Mouse (Mus musculus) megakaryocyte-erythroid progenitor cell, adult 5-6 weeks (primary cell): ENCODE measurements at regions not wholly inside any gene's neighbourhood (a gene's known extent, or its start where the extent isn't known, plus 50 kb on each side); places are given as distances from the start of the nearest gene placed in this dataset.

Source experiments
- ATAC-seq: replicated peaks from 2 replicates; pipeline ENCODE4 v1.8.0; 2016; ENCODE audit warnings: mild to moderate bottlenecking, inconsistent platforms; ENCODE audit not compliant: severe bottlenecking, poor library complexity, low FRiP score, low TSS enrichment

DNA sequence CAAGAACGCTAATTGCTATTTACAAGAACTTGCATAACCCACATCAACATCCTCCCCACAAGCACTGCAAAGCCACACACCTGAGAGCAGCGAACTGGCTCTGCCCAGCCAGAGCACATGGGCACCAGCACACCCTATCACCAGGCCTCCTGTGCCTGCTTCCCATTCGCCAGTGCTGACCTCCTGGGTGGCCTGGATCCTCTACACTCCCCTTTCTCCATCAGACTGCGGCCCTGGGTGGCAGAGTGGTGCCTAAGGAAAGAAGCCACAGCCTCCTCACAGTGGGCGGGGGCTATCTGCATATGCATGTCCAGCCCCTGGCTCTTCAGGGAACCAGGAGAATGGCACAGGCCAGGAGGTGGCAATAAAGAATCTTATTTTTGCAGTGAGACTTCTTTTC, 187.9 kb upstream of the Klf14 start:
- ATAC-seq: no peak

DNA sequence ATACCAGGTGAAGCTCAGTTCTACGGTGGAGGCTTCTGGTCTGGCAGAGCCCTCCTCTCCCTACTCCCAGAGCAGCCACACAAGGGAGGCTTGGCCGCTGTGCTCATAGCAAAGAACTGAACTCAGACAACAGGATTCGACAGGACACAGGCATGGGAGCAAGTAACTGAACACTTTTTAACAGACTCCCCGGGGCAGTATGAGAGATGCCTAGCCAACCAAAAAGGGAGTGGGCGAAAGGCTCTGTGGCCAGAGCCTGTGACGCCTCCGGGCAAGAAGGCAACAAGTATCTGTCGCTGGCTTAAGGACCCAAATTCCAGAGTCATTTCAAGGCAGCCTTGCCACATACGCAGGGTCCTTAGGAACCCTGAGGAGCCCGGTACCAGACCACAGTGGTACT, 188.8 kb upstream of the Klf14 start:
- no peak for ATAC-seq

- no peak for ATAC-seq
Measured at GRCm38 (mm10) chr6:31148311-31148856, 189.5 kb upstream of the Klf14 start.

GRCm38 (mm10) chr6:31149164-31149563, 190.3 kb upstream of the Klf14 start:
- no peak for ATAC-seq

DNA sequence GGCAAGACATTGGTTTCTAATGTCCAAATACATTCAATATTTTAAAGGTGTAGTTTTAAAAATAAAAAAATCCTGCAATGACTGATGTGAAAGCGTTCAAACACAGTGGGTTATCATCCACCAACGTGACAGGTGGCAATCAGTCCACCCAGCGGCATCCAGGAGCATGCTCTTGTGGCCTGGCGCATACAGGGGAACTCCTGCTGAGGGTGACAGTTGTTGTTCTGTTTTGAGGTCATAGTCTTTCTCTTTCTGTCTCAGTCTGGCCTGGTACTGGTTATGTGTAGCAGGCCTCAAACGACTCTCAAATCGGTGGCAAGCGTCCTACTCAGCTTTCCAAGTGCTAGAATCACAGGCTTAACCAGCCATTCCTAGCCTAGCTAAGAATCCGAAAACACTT, 191.5 kb upstream of the Klf14 start:
- ATAC-seq: no peak

GRCm38 (mm10) chr6:31155857-31156256, 197.0 kb upstream of the Klf14 start:
- peak; percentile 28; the same call in 1 of the 2 replicates for ATAC-seq

DNA sequence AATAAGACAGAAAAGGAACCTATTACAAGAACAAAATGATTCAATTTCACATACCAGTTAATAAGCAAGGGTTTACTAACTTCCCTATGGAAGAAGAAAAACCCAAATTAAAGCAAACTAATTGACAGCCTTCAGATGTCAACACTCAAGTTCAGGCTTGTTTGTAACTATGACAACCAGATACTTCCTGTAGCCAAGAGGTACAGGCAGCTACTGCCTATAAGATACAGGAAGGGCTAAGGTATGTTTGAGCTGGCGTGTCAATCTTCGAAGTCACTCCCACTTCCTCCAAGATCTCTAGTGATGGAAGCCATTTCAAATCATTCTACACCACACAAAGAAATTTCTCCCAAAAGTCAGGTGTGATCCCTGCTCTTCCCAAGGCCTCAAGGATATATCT, 198.1 kb upstream of the Klf14 start:
- ATAC-seq: no peak

GRCm38 (mm10) chr6:31157429-31157828, 198.6 kb upstream of the Klf14 start:
- ATAC-seq: no peak

DNA sequence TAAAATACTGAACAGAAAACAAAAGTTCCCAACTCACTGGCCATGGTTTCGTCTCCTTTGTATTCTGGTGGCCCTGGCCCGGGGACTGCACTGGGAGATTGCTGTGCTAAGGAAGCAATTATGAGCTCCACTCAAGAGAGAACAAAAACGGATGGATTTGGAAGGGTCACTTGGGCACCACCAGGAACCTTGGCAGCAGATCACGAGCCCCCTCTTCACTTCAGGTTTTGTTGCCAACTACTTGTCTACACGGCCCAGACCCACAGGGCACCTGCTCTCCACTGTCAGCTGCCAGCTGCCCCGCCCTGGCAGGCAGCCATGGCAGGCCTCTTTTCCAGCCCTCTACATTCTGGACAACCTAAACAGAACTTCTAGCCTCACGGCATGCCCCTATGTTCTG, 199.8 kb upstream of the Klf14 start:
- peak; percentile 72 for ATAC-seq

DNA sequence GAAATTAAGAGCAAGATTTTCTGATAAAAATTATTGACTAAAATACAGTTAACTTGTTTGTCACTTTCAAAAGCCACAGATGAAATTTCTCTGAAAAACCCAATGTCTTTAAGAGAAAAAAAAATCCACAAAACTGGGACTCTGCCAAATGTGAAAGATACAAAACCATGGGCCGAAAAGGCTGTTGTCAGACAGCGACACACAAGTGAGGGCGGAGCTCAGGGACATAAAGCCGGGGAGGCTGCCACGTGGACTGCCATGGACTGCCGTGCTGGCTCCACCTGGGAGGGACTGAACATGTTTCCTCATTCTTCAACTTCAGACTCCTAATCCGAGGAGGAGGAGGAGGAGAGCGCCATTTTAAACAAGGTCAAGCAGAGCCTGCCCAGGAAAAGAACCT, 200.4 kb upstream of the Klf14 start:
- ATAC-seq: peak; percentile 88

GRCm38 (mm10) chr6:31159935-31160670, 201.2 kb upstream of the Klf14 start:
- no peak for ATAC-seq

DNA sequence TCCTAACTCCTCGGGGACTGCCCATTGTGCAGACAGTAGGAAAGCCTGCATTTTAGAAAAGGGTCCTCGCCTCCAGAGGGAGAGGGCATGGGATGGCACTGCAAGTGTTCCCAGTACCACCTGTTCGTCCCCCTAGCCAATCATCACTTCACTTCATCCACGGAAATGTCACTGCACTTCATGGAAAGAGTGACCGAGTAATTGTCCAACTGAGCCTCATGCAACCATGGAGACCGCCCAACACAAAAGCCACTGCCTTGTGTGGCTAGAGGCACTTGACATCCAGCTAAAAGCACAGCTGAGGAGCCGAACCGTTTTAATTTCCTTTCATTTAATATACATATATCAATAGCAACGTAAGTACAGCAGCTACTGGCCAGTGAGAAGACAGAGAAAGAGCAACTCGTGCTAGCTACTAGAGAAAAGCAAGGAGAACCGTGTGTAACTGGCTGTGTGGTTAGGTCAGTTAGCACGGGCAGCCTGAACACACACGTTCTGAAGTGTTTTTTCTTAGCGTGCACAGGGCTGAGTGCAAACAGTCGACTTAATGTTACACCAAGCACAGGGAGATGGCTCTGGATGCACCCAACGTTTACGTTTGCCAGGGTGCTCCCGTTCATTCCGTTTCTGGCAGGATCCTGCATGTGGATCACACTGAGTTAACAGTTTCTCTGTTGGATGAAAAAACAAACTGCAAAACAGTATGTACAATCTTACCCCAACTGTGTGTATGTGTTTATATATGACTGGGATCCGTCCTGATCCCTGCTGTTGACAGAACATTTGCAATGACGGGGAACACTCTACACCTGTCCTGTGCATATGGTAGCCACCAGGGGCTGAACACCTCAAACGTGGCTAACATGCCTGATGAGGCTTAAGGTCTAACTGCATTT, 202.8 kb upstream of the Klf14 start:
- no peak for ATAC-seq

DNA sequence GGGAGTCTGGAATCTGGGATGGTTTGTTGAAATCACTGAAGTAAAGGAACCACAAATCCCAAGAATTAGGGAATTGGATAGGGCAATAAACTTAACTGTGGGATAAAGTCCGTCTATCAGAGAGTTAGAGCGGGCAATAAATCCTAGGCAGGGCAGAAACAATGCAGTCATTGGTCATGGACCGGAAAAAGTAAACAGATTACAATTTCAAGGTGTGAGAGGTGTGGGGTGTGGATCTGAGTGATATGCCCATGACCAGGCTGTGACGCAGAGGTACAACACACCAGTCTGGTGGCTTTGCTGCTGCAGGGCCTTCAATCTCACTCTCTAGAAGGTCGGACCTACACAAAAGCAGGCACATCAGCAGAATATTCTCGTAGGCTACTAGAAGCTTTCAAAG, 206.1 kb upstream of the Klf14 start:
- no peak for ATAC-seq

DNA sequence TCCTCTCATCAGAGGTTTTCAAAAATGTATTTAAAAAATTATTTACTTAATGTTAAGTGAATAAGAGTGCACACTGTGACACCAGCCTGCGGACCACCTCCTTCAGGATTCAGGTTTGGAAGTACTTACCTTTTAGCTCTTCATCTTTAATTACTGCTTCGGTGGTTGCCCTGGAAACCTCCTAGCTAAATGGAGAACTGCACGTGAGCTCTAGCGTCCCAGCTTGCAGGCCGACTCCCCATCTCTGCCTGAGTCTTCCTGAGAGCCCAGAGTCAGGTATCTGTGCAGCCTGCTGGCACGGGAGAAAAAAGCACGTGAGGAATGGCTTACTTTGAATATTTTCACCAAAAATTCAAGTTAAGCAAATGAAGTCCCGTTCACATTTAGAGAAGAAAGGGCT, 207.5 kb upstream of the Klf14 start:
- ATAC-seq: no peak

DNA sequence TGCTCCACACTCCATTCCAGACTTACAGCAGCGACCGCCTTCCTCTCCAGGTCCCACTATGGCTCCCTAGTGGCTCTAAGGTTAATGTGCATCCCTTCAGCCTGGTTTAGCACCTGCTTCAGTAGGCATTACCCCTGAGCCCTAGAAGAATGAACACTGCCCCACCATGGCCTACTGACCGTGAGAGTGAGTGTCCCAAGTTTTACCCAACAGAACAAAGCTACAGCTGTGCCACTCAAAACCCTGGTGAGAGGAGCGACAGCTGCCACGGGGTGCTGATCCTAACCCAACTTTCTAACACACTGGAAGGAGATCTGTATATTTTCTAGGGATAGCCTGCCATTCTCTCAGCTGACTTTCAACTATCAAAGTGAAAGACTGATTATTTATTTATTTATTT, 208.9 kb upstream of the Klf14 start:
- ATAC-seq: no peak

DNA sequence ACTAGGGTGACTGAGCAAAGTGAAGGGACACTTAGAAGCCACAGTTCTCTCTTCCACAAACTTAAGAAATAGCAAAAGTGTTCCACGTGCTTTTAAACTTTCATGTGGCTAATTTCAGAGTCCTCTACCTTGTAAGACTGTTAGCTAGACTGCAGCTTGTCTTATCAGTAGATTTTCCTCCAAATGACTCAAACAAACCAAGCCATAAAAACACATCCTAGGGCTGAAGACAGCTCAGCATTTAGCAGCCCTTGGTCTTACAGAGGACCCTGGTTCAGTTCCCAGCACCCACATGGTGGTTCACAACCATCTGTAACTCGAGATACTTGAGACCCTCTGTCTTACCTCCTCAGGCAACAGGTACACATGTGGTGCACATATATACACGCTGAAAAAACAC, 209.9 kb upstream of the Klf14 start:
- no peak for ATAC-seq

DNA sequence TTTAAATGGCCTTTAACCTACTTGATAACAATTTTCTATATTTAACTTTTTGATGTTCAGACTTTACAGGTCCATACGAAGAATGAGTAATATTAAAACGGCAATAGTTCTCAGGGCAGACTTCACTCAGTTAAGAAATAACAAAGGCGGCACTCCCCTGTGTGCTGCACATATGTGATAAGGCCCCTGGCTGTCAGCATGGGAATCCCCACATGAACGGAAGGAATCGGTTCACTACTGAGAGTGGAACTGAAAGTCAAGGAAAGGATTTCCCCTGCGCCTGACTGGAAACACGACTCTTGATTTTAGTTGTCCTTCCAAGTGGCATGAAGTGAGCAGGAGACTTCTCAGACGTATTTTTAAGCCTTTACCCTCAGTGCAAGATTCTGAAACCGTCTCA, 210.5 kb upstream of the Klf14 start:
- peak; percentile 95 for ATAC-seq

DNA sequence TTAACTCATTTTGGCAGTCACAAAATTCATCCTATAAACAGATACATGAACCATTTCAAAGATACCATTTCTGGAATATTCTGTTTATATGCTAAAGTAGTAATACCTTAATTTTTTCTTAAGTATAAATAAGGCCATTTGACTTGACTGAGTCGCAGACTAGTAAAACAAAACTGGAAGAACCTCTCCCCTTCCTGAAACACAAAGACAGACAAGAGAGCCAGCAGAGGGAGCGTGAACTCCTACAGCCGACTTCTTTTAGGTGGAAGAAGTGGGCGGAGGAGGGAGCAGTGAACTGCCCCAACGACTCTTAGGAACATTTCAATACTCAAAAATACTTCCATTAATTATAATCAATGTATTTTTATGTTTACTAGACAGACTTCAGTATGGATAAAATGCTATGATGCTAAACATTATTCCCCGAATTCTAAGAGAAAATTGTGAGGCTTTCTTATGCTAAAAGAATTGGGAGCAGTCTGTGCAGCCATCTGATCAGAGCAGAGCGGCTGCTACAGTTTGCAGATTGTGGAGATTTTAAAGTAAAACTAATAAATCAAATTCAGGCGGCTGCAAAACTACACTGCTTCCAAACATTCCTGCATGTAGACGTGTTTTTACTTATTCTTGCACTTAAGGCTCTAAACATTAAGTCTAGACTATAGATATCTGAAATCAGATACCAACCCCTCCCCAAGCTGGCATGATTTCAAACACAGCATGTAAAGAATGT, 211.2 kb upstream of the Klf14 start:
- no peak for ATAC-seq

GRCm38 (mm10) chr6:31171831-31172569, 213.1 kb upstream of the Klf14 start:
- ATAC-seq: no peak
